Comparison of ENCODE assay signal across 8 mouse cellular contexts in the genomic region with DNA sequence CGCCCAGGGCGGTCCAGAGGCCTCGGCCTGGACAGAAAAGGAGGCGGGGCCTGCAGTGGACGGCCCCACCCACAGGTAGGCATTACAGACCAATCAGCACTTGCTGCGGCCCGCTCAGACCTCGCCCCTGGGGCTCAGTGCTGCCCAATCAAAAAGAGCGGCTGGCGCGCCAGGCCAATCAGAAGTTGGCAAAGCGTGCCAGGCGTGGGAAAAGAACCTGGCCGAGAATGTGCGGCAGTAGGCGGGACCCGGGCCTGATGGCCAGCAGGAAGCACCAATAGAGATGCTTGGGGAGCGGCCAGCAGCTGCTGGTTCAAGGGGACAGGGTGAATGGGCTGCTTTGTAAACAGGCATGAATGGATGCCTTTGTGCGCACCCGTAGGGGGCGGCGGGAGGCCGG. TPM values are rescaled to one million over a fixed set of nuclear protein-coding genes. Genes with fewer than 3 reads are reported as not detected.
DNase-seq lines count a peak whose midpoint lies in the region; ATAC-seq and TF ChIP-seq lines count a peak whose summit lies in the region.

A gene (minus strand): TSS at position 41 of the 400 bp plus-strand sequence.

- H3K4me2 ChIP-seq in hindbrain, embryonic 12.5 days (replicated peaks) = peak within 1 kb of the TSS; percentile 50
- H3K4me2 ChIP-seq in lung, embryonic 14.5 days = peak within 1 kb of the TSS; percentile 54

- H3K9ac ChIP-seq in hindbrain, embryonic 12.5 days = 0 out of 2 replicates have a peak within 1 kb of the TSS, but pooled peaks have one; percentile 32
- H3K9ac ChIP-seq in lung, embryonic 14.5 days = no peak within 1 kb of the TSS

- H3K36me3 ChIP-seq in hindbrain, embryonic 12.5 days = no peaks in the 10 kb centered on the region
- no peaks in the 10 kb centered on the region for H3K36me3 ChIP-seq in lung, embryonic 14.5 days (ENCODE audit: insufficient read depth)

- 0 out of 2 replicates have a peak, but pooled peaks cover 2% of the 10 kb centered on the region for H3K9me3 ChIP-seq in hindbrain, embryonic 12.5 days (replicated peaks)
- no peaks in the 10 kb centered on the region; the same call in 1 of the 2 replicates for H3K9me3 ChIP-seq in lung, embryonic 14.5 days (ENCODE audit: low read depth, low read length)

- H3K4me3 ChIP-seq in hindbrain, embryonic 12.5 days = peak within 1 kb of the TSS; percentile 26
- peak within 1 kb of the TSS; percentile 24 for H3K4me3 ChIP-seq in lung, embryonic 14.5 days (ENCODE audit: low read depth, low read length)

- DNase-seq in ZHBTc4 (ENCODE audit: low read depth, low spot score) = peak; percentile 94
- DNase-seq in cerebellum, postnatal 36 days = peak; percentile 95 to 97
- DNase-seq in frontal cortex, postnatal 25 days (ENCODE audit: low spot score in 2 of 2) = peak; percentile 68 to 86
- DNase-seq in layer of hippocampus, adult 9-11 months = peak; percentile 98
- DNase-seq in lung, embryonic 14.5 days = peak; percentile 89
- DNase-seq in ovary, postnatal 10 days (ENCODE audit: low spot score) = peak; percentile 60
- DNase-seq in urinary bladder, adult 2 months (ENCODE audit: low spot score) = peak; percentile 69

- H3K4me1 ChIP-seq in hindbrain, embryonic 12.5 days = peaks cover 7% of the 10 kb centered on the region
- no peaks in the 10 kb centered on the region; the same call in 1 of the 2 replicates for H3K4me1 ChIP-seq in lung, embryonic 14.5 days (ENCODE audit: insufficient read depth)

- peaks cover 41% of the 10 kb centered on the region for H3K27me3 ChIP-seq in hindbrain, embryonic 12.5 days
- peaks cover 9% of the 10 kb centered on the region for H3K27me3 ChIP-seq in lung, embryonic 14.5 days (ENCODE audit: insufficient read depth, low read length)

- TF ChIP-seq CTCF in lung, embryonic 14.5 days (IDR thresholded peaks at IDR 0.05; ENCODE audit: low read depth) = no peak

- no peak within 1 kb of the TSS; the same call in 1 of the 2 replicates for H3K27ac ChIP-seq in hindbrain, embryonic 12.5 days
- H3K27ac ChIP-seq in lung, embryonic 14.5 days (ENCODE audit: low read depth) = 0 out of 2 replicates have a peak within 1 kb of the TSS, but pooled peaks have one; percentile 13

- WGBS in hindbrain, embryonic 12.5 days = 0% methylated on average over 23 of the region's 23 CpGs
- under 1% methylated on average over 23 of the region's 23 CpGs for WGBS in lung, embryonic 14.5 days

- peak; percentile 96 for ATAC-seq in hindbrain, embryonic 12.5 days (ENCODE audit: low FRiP score)
- peak; percentile 90 for ATAC-seq in lung, embryonic 14.5 days (ENCODE audit: insufficient read depth)

RNA-seq across cellular contexts. Expression of the gene that starts here (rescaled TPM):
- 3.9 and 4.3 TPM in 2 replicates for polyA plus RNA-seq in hindbrain, embryonic 12.5 days (2016; fragmentation: Nextera tagmentation; extraction: Ambion mirVana)
- polyA plus RNA-seq in lung, embryonic 14.5 days (2014; fragmentation: Nextera tagmentation; extraction: Ambion mirVana) = 33.6 and 37.3 TPM in 2 replicates
- 8.7 and 16.9 TPM in 2 replicates for polyA plus RNA-seq in urinary bladder, adult 2 months (2012; rRNA removed)
